Mouse (Mus musculus): Measurements from ENCODE around the gene Nfx1. TPM values are rescaled to one million over a fixed set of nuclear protein-coding genes. Genes with fewer than 3 reads are reported as not detected.

Gene Nfx1
- 100 to 1,000 TPM in 1 of 2 experiments, 10 to 100 TPM in 1; 88.4 to 108 TPM for polyA plus RNA-seq (2017; shearing (Covaris generic))

DNA sequence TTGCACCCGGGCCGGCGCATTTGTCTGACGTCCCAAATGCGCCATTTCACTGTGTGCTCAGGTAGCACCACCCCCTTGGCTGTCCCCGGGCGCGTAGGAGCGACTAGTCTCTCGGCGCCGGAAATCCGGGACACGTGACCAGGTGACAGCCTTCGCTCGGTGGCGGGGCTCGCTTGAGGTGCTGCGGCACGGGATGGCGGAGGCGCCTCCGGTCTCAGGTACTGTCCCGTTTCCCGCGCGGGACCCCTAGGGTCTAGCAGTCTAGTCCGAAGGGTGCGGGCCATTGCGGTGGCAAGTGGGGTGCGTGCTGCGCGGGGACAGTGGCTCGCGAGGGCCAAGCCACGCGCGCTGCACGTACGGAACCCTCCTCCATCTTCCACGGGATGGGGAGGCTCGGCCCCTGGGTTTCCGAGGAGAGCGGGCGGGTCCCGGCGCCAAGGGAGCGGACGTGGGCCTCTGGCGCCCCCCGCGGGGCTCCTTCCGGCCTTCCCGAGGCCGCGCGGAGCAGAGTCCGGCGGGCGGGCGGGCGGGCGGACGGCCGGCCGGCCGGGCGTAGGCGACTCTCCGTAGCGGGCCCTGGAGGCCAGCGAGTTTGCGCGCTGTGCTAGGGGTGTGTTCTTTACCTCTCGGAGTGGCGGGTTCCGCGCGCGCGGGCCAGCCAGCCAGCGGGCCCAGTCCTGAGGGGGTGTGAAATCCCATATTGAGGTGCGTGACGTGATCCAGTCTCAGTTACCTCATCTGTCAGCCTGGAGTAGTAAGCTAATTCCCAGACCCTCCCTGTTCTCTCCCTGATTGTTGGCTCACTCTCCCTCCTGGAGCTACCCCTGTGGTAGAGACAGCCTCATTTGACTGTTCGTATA is at the start of gene Nfx1:
Gene Nfx1, plus strand, starts transcription at position 65 of the 860 bp plus-strand sequence.

DNA sequence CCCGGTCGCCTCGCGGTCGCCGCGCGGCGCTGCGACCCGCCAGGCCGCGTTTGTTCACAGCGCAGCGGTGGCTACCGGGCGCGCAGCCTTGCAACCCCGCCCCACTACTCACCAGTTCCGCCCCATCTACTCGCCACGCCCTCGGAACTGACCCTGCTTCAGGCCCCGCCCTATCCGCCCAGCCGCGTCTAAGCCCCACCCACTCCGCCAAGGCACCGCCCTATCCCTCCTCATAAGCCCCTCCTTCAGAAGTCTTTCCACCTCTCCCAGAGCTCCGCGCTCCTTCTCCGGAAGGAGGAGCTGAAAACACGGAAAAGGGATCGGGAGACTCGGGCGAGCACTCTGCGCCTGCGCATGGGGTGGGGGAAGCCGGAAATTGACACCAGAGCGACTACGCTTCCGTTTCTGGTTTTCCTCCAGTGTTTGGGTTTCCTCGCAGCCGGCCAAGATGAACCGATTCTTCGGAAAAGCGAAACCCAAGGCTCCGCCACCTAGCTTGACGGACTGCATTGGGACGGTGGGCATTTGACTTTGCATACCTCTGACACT is 22.5 kb upstream of the Nfx1 start, which contains the start of the genes Bag1 and Chmp5:
Gene Bag1, minus strand, starts transcription at position 135 of the 549 bp plus-strand sequence.
Gene Chmp5, plus strand, starts transcription at position 248 of the 549 bp plus-strand sequence.

DNA sequence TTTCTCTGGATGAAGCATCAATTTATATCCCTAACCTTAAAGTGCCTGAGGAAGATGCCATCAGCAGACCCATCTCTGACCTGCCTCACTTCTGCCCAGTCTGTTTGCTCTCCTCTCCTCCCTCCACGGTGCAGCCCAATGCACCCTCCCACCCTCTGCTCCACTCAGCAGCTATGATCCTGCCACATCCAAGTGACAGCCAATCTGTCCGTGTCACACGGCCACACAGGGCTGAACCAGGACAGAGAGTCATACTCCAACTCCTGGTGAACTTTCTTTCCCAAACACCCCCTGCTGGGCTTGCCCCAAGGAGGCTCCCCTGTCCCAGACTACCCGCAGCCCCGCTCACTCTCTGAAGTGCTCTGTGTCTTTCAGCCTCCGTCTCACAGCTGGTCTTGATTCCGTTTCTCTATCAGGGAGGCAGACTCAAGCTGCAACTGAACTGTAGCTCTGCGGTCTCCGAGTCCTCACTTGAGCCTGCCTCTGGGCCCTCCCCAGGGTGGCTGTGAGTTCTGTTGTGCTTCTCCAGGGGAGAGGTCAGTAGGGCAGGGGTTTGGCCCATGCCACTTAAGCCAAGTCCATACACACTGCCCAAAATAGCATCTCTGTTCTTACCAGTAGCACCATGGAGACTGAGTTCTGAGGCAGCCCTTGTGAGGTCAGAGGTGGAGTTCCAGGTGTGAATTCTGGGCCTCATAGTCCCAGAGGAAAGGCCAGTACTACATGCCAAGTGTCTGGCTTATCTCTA is 77.0 kb downstream of the Nfx1 start, which contains the start of gene Aqp7:
Gene Aqp7, minus strand, starts transcription at position 616 of the 748 bp plus-strand sequence.

Other genes with a start within 250 kb of the Nfx1 start
- 100 to 1,000 TPM; 229 to 245 TPM for gene Dnaja1, start 248.8 kb upstream of the Nfx1 start, polyA plus RNA-seq (2017; shearing (Covaris generic))
- 100 to 1,000 TPM; 112 to 134 TPM for gene Smu1, start 213.0 kb upstream of the Nfx1 start, polyA plus RNA-seq (2017; shearing (Covaris generic))
- 10 to 100 TPM; 66.2 to 73.3 TPM for gene B4galt1, start 116.9 kb upstream of the Nfx1 start, polyA plus RNA-seq (2017; shearing (Covaris generic))
- not detected for gene Spink4, start 50.9 kb upstream of the Nfx1 start, polyA plus RNA-seq (2017; shearing (Covaris generic))
- gene Bag1, start 22.6 kb upstream of the Nfx1 start, polyA plus RNA-seq (2017; shearing (Covaris generic)): 100 to 1,000 TPM; 233 to 240 TPM
- gene Chmp5, start 22.5 kb upstream of the Nfx1 start, polyA plus RNA-seq (2017; shearing (Covaris generic)): 10 to 100 TPM; 79.6 to 96.4 TPM
- not detected for gene Aqp7, start 77.2 kb downstream of the Nfx1 start, polyA plus RNA-seq (2017; shearing (Covaris generic))
- gene Aqp3, start 127.3 kb downstream of the Nfx1 start, polyA plus RNA-seq (2017; shearing (Covaris generic)): 10 to 100 TPM; 20.3 to 24.3 TPM
- gene Nol6, start 153.5 kb downstream of the Nfx1 start, polyA plus RNA-seq (2017; shearing (Covaris generic)): 10 to 100 TPM; 25.0 to 34.9 TPM
- 100 to 1,000 TPM; 147 to 160 TPM for gene Ube2r2, start 164.8 kb downstream of the Nfx1 start, polyA plus RNA-seq (2017; shearing (Covaris generic))